Mouse (Mus musculus) megakaryocyte, embryonic 14.5 days (primary cell): ENCODE data around the gene Igf2r.

Source experiments
- FLI1 ChIP-seq: IDR thresholded peaks from 2 replicates; pipeline ENCODE4 v1.6.1; 2012; ENCODE audit warnings: low read length, inconsistent platforms, mixed read lengths
- GATA1 ChIP-seq: IDR thresholded peaks from 3 replicates; pipeline ENCODE4 v1.6.1; 2012; ENCODE audit warnings: mixed read lengths, low read length, inconsistent platforms, borderline replicate concordance

DNA sequence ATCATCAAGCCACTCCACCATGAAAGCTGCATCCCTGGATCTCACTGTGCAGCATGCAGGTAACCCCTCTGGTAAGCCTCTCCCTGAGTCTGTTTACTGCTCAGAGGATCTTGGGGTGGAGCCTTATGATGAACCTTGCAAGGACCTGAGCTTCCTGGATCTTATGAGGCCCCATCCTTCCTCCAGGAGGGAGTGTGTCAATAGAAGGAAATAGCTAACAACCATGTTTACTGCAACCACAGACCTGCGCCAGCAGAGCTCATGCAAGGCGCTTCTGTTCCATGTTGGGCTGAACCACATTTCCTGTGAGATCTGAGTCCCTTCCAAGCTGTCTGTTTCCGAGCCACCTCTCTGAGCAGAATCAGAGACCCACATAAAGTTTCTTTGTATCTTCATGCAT lies 10.0 kb upstream of the Igf2r start:
- TF ChIP-seq GATA1 (no peak), FLI1 (no peak)
